Mouse (Mus musculus): ENCODE data around the gene Dpy30.

The Dpy30 gene

GRCm38 (mm10) chr17:74262415-74262814 is 61.3 kb downstream of the Dpy30 start:
- DNase-seq = no peak
